In the genomic region with DNA sequence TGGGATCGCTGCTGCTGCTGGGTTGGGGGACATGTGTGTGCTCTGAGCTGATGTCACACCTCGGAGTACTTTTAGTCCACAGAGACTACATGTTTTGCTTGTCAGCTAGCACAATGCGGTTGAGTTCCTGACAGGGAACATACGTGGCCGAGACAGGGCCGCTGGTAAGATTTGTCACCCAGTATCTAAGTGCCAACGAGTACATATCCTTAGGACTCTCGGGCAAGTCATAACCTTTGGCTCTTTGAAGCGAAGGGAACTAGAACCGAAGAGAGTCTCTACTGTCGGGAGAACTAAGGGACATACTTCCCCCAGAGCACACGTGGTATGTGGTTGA, we compare ENCODE assay signal across 8 mouse cellular contexts. TPM values are rescaled to one million over a fixed set of nuclear protein-coding genes. Genes with fewer than 3 reads are reported as not detected.
DNase-seq lines count a peak whose midpoint lies in the region; ATAC-seq lines count a peak whose summit lies in the region.

No protein-coding gene starts in this region.

- H3K4me3 ChIP-seq in heart, embryonic 12.5 days, result peak overlapping the region; percentile 92
- peak overlapping the region; percentile 92 for H3K4me3 ChIP-seq in embryonic facial prominence, embryonic 11.5 days (ENCODE audit: low read depth, low read length)
- H3K4me3 ChIP-seq in intestine, embryonic 15.5 days (replicated peaks), result peak overlapping the region; percentile 78
- H3K4me3 ChIP-seq in midbrain, embryonic 16.5 days (ENCODE audit: low read depth, low read length), result peak overlapping the region; percentile 95

- H3K36me3 ChIP-seq in heart, embryonic 12.5 days, result peaks cover 21% of the 10 kb centered on the region
- H3K36me3 ChIP-seq in embryonic facial prominence, embryonic 11.5 days (replicated peaks; ENCODE audit: control insufficient read depth, insufficient read depth, low read depth, low read length), result 0 out of 2 replicates have a peak, but pooled peaks cover 3% of the 10 kb centered on the region
- H3K36me3 ChIP-seq in intestine, embryonic 15.5 days, result 0 out of 2 replicates have a peak, but pooled peaks cover 4% of the 10 kb centered on the region
- H3K36me3 ChIP-seq in midbrain, embryonic 16.5 days (ENCODE audit: control insufficient read depth, insufficient read depth, low read length), result peaks cover 3% of the 10 kb centered on the region; the same call in 1 of the 2 replicates

- peak overlapping the region; percentile 95 for H3K4me2 ChIP-seq in heart, embryonic 12.5 days
- peak overlapping the region; percentile 72 for H3K4me2 ChIP-seq in embryonic facial prominence, embryonic 11.5 days (ENCODE audit: low read depth, low read length)
- H3K4me2 ChIP-seq in intestine, embryonic 15.5 days (replicated peaks), result peak overlapping the region; percentile 79
- H3K4me2 ChIP-seq in midbrain, embryonic 16.5 days (ENCODE audit: low read length), result peak overlapping the region; percentile 90

- ATAC-seq in heart, embryonic 12.5 days (ENCODE audit: insufficient number of reproducible peaks, low FRiP score), result no peak
- ATAC-seq in embryonic facial prominence, embryonic 11.5 days (replicated peaks; ENCODE audit: insufficient number of reproducible peaks, low FRiP score, low TSS enrichment, low read depth), result peak; percentile 27
- peak; percentile 19 for ATAC-seq in intestine, embryonic 15.5 days
- no peak; the same call in 1 of the 2 replicates for ATAC-seq in midbrain, embryonic 16.5 days

- peak overlapping the region; percentile 98 for H3K9ac ChIP-seq in heart, embryonic 12.5 days
- peak overlapping the region; percentile 93 for H3K9ac ChIP-seq in embryonic facial prominence, embryonic 11.5 days (replicated peaks; ENCODE audit: low read length)
- peak overlapping the region; percentile 84 for H3K9ac ChIP-seq in intestine, embryonic 15.5 days
- H3K9ac ChIP-seq in midbrain, embryonic 16.5 days (ENCODE audit: low read depth, low read length), result peak overlapping the region; percentile 95

- H3K27me3 ChIP-seq in heart, embryonic 12.5 days (replicated peaks), result no peaks in the 10 kb centered on the region
- no peaks in the 10 kb centered on the region for H3K27me3 ChIP-seq in embryonic facial prominence, embryonic 11.5 days (ENCODE audit: control insufficient read depth, insufficient read depth, low read length)
- no peaks in the 10 kb centered on the region for H3K27me3 ChIP-seq in intestine, embryonic 15.5 days (replicated peaks)
- H3K27me3 ChIP-seq in midbrain, embryonic 16.5 days (ENCODE audit: control insufficient read depth, insufficient read depth, low read depth, low read length), result no peaks in the 10 kb centered on the region

- peaks cover 15% of the 10 kb centered on the region for H3K4me1 ChIP-seq in heart, embryonic 12.5 days (replicated peaks)
- H3K4me1 ChIP-seq in embryonic facial prominence, embryonic 11.5 days (ENCODE audit: control insufficient read depth, insufficient read depth, low read length), result no peaks in the 10 kb centered on the region
- peaks cover 9% of the 10 kb centered on the region for H3K4me1 ChIP-seq in intestine, embryonic 15.5 days (replicated peaks)
- H3K4me1 ChIP-seq in midbrain, embryonic 16.5 days (ENCODE audit: control insufficient read depth, insufficient read depth, low read length), result peaks cover 17% of the 10 kb centered on the region

- no peak for DNase-seq in heart, adult 18-20 months
- DNase-seq in CD4-positive, CD25-positive, alpha-beta regulatory T cell, adult 2 months (ENCODE audit: low read depth, low spot score), result peak; percentile 53
- DNase-seq in embryonic facial prominence, embryonic 11.5 days (ENCODE audit: low spot score), result peak; percentile 19
- no peak for DNase-seq in right cerebral cortex, adult 18-20 months
- no peak for DNase-seq in spleen, postnatal 4 days (ENCODE audit: low spot score in 2 of 2)

- no peaks in the 10 kb centered on the region for H3K9me3 ChIP-seq in heart, embryonic 12.5 days (replicated peaks)
- H3K9me3 ChIP-seq in embryonic facial prominence, embryonic 11.5 days (replicated peaks; ENCODE audit: control insufficient read depth, low read length), result no peaks in the 10 kb centered on the region
- no peaks in the 10 kb centered on the region for H3K9me3 ChIP-seq in intestine, embryonic 15.5 days
- no peaks in the 10 kb centered on the region for H3K9me3 ChIP-seq in midbrain, embryonic 16.5 days (replicated peaks; ENCODE audit: control insufficient read depth, low read length, poor library complexity, severe bottlenecking)

- 2% methylated on average over 12 of the region's 12 CpGs for WGBS in heart, embryonic 12.5 days
- 8% methylated on average over 12 of the region's 12 CpGs for WGBS in embryonic facial prominence, embryonic 11.5 days
- WGBS in intestine, embryonic 15.5 days, result 4% methylated on average over 12 of the region's 12 CpGs
- WGBS in midbrain, embryonic 16.5 days, result 4% methylated on average over 12 of the region's 12 CpGs

- H3K27ac ChIP-seq in heart, embryonic 12.5 days (ENCODE audit: poor library complexity, severe bottlenecking), result peak overlapping the region; percentile 43; the same call in 1 of the 2 replicates
- H3K27ac ChIP-seq in embryonic facial prominence, embryonic 11.5 days (replicated peaks; ENCODE audit: low read depth, low read length), result no peak overlapping the region
- H3K27ac ChIP-seq in intestine, embryonic 15.5 days, result peak overlapping the region; percentile 84; the same call in 1 of the 2 replicates
- H3K27ac ChIP-seq in midbrain, embryonic 16.5 days (ENCODE audit: low read length), result peak overlapping the region; percentile 89

RNA-seq across cellular contexts. Expression of a gene that starts 1.5 kb away (rescaled TPM):
- 16.0 and 17.1 TPM in 2 replicates for polyA plus RNA-seq in heart, embryonic 12.5 days (2016; fragmentation: Nextera tagmentation; extraction: Ambion mirVana)
- total RNA-seq in heart, adult 18-20 months (2021), result 1 to 10 TPM; 4.2 to 5.2 TPM
- 19.6 and 25.4 TPM in 2 replicates for polyA plus RNA-seq in embryonic facial prominence, embryonic 11.5 days (2014; fragmentation: Nextera tagmentation; extraction: Ambion mirVana)
- polyA plus RNA-seq in intestine, embryonic 15.5 days (2015; fragmentation: Nextera tagmentation; extraction: Ambion mirVana), result 13.7 and 16.8 TPM in 2 replicates
- polyA plus RNA-seq in midbrain, embryonic 16.5 days (2015; fragmentation: Nextera tagmentation; extraction: Ambion mirVana), result 13.0 and 16.7 TPM in 2 replicates

Comparison
In these comparisons a context has a peak if more than half of its experiments do, and no peak if none do; other contexts are left out.
1. ATAC-seq: peak in embryonic facial prominence, embryonic 11.5 days (single experiment) and intestine, embryonic 15.5 days (single experiment); none in heart, embryonic 12.5 days (single experiment) and midbrain, embryonic 16.5 days (single experiment).
2. DNase-seq: peak in CD4-positive, CD25-positive, alpha-beta regulatory T cell, adult 2 months (single experiment) and embryonic facial prominence, embryonic 11.5 days (single experiment); none in heart, adult 18-20 months (0 of 2), right cerebral cortex, adult 18-20 months (single experiment) and spleen, postnatal 4 days (0 of 2).
3. Peak in every context shown above with its lines, with median percentiles within 50 percentile points of each other: H3K4me2 ChIP-seq, H3K4me3 ChIP-seq and H3K9ac ChIP-seq.